Mouse (Mus musculus): ENCODE data around the gene Ch25h. TPM values are rescaled to one million over a fixed set of nuclear protein-coding genes. Genes with fewer than 3 reads are reported as not detected.
A peak's percentile ranks its signal among the peaks of the same experiment; 100 is the strongest.

The Ch25h gene
- polyA plus RNA-seq, 1 experiment from 2014 or later, result 0.07 TPM

DNA sequence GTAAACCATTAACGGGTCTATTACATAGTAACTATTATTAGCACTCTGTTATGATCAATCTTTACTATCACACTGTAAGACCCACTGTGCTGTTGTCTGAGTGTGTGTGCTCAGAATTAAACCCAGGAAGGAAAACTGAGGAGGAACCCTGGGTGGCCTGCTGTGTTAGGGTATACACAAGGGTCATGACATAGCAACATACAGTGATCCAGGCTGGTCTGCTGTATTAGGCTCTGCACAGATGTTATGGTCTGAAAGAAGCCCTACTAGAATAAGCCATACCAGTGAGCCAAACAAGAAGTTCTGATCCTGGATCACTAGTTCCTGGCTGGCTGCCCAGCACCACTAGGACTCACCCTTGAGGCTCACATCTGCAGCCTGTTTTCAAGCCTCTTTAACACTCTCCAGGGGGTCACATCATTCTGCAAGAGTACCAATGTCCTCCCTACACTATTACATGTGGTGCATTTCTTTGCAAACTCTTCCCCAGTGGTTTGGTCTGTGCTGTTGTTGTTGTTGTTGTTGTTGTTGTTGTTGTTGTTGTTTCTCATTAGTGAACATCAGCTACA, 13.4 kb downstream of the Ch25h start:
- no peak for ATAC-seq
- TF ChIP-seq EP300 (IDR thresholded peaks at IDR 0.05; ENCODE audit: low read depth) (no peak), CTCF (IDR thresholded peaks at IDR 0.05; ENCODE audit: low read depth) (no peak)
- H3K36me3 ChIP-seq (replicated peaks; ENCODE audit: insufficient read depth, low read length), result no peaks in the 10 kb centered on the region

DNA sequence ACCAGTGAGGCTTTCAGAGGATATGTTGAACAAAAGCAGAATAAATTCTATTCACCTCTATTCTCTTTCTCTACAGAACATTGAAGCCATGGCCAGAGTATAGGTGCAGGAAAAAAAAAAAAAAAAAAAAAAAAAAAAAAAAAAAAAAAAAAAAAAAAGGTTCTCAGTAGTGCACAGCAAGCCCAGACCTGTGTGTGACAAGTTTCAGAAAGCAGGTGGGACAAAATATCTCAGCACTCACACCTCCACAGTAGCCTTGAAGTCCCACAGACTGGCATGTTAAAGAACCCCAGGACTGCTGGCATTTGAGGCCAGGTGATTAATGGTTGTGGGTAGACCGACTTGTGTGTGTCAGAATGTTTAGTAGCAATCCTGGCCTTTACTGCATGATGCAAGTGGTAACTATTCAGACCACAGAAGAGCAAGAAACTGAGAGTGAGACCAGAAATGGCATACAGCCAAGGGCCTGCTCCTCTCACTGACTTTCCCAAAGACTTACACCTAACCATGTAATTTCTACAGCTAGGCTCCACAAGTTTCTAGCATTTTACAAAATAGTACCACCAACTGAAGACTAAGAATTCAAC, 24.1 kb downstream of the Ch25h start:
- no peak overlapping the region for H3K4me3 ChIP-seq (ENCODE audit: low read depth, low read length)
- WGBS (ENCODE audit: insufficient replicate concordance), result 53% methylated on average over 1 of the region's 1 CpGs

More for the DNA sequence above, 13.4 kb downstream of the Ch25h start:
- no peak overlapping the region for H3K9ac ChIP-seq (replicated peaks)
- no peak for DNase-seq
- H3K4me3 ChIP-seq (ENCODE audit: low read depth, low read length), result no peak overlapping the region
- no peaks in the 10 kb centered on the region for H3K9me3 ChIP-seq (ENCODE audit: low read length)
- WGBS (ENCODE audit: insufficient replicate concordance), result 89% methylated on average over 1 of the region's 1 CpGs
- H3K4me2 ChIP-seq (ENCODE audit: low read depth, low read length), result no peak overlapping the region
- H3K27ac ChIP-seq (ENCODE audit: low read depth), result no peak overlapping the region
- no peaks in the 10 kb centered on the region for H3K27me3 ChIP-seq (ENCODE audit: insufficient read depth, low read length)
- H3K4me1 ChIP-seq (ENCODE audit: insufficient read depth), result no peaks in the 10 kb centered on the region

DNA sequence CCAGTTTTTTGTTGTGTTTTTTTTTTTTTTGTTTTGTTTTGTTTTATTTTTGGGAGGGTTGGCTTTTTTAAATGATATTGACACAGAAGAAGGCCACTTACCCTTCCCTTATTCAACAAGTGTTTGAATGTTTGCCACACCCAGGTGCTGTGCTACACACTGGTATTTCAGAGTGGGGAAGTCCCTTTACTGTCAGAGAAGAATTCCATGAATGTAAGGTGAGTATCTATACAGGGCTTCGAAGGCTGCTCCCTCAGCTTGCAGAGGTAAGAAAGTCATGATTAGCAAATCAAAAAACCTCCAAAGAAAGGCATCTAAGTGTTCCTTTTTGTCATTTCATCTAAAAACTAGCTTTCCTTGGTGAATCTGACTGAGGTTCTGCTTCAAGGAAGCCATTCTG, 26.1 kb downstream of the Ch25h start:
- TF ChIP-seq CTCF (IDR thresholded peaks at IDR 0.05; ENCODE audit: low read depth), result no peak
- no peak for TF ChIP-seq EP300 (IDR thresholded peaks at IDR 0.05; ENCODE audit: low read depth)
- Histone ChIP-seq H3K27me3 (ENCODE audit: insufficient read depth, low read length) (no peaks in the 10 kb centered on the region), H3K36me3 (replicated peaks; ENCODE audit: insufficient read depth, low read length) (no peaks in the 10 kb centered on the region), H3K9me3 (ENCODE audit: low read length) (no peaks in the 10 kb centered on the region), H3K4me3 (ENCODE audit: low read depth, low read length) (no peak overlapping the region), H3K4me2 (ENCODE audit: low read depth, low read length) (no peak overlapping the region), H3K4me1 (ENCODE audit: insufficient read depth) (no peaks in the 10 kb centered on the region; the same call in 1 of the 2 replicates), H3K9ac (replicated peaks) (no peak overlapping the region), H3K27ac (ENCODE audit: low read depth) (no peak overlapping the region)
- 71% methylated on average over 1 of the region's 1 CpGs for WGBS (ENCODE audit: insufficient replicate concordance)
- DNase-seq (no peak), ATAC-seq (no peak)

More for the DNA sequence above, 24.1 kb downstream of the Ch25h start:
- no peak for TF ChIP-seq CTCF (IDR thresholded peaks at IDR 0.05; ENCODE audit: low read depth)
- no peak for TF ChIP-seq EP300 (IDR thresholded peaks at IDR 0.05; ENCODE audit: low read depth)
- Histone ChIP-seq H3K36me3 (replicated peaks; ENCODE audit: insufficient read depth, low read length) (no peaks in the 10 kb centered on the region), H3K27ac (ENCODE audit: low read depth) (no peak overlapping the region), H3K9me3 (ENCODE audit: low read length) (no peaks in the 10 kb centered on the region), H3K4me1 (ENCODE audit: insufficient read depth) (no peaks in the 10 kb centered on the region; the same call in 1 of the 2 replicates), H3K4me2 (ENCODE audit: low read depth, low read length) (no peak overlapping the region), H3K27me3 (ENCODE audit: insufficient read depth, low read length) (no peaks in the 10 kb centered on the region), H3K9ac (replicated peaks) (no peak overlapping the region)
- DNase-seq (no peak), ATAC-seq (no peak)

DNA sequence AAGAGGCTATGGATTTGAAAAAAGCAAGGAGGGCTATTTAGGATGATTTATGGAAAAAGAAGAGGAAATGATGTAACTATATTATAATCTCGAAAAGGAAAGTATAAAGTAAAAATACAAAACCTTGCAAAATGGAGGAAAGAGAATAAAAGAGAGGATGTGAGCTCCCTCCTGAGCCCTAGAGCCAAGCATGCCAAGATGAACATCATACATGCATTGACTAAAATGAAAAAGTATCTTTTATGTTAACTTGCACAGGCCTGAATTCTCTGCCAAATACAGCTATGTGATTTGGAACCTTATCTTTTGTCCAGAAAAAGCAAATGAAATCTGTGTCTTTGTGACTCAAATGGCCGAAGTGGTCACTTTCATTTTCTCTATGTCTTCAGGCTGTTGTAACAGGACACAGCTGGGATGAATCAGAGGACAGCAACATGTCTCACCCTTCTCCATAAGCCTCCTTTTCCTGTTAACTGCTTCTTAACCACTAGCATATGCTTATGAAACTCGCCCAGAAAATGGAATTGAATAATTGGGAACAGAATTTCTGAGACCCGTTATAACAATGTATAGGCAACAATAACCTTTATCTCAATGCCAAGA, 29.5 kb downstream of the Ch25h start:
- Histone ChIP-seq H3K9me3 (ENCODE audit: low read length) (no peaks in the 10 kb centered on the region), H3K36me3 (replicated peaks; ENCODE audit: insufficient read depth, low read length) (no peaks in the 10 kb centered on the region), H3K9ac (replicated peaks) (no peak overlapping the region), H3K4me2 (ENCODE audit: low read depth, low read length) (peak overlapping the region; percentile 38; the same call in 1 of the 2 replicates), H3K27me3 (ENCODE audit: insufficient read depth, low read length) (no peaks in the 10 kb centered on the region), H3K27ac (ENCODE audit: low read depth) (no peak overlapping the region), H3K4me1 (ENCODE audit: insufficient read depth) (peaks cover 4% of the 10 kb centered on the region; the same call in 1 of the 2 replicates), H3K4me3 (ENCODE audit: low read depth, low read length) (no peak overlapping the region)
- ATAC-seq, result no peak
- 48% methylated on average over 4 of the region's 4 CpGs for WGBS (ENCODE audit: insufficient replicate concordance)
- no peak for DNase-seq
- TF ChIP-seq CTCF (IDR thresholded peaks at IDR 0.05; ENCODE audit: low read depth) (no peak), EP300 (IDR thresholded peaks at IDR 0.05; ENCODE audit: low read depth) (no peak)

DNA sequence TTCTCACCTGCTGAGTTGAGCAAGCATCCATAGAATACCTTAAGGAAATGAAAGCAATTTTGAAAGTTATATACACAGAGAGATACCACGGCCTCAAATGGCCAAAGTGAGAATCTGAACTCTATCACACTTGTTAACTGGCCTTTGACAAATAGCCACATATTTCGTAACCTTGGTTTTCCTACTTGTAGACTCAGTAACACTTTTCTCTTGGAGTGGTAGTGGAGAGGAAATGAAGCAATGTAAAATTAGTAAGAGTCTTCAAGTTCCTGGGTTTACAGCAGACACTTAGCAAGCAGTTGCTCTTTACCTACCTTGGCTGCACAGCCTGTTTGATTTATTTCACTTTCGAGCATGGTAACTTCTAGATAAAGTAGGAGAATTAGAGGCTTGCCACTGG, 30.2 kb downstream of the Ch25h start:
- Histone ChIP-seq H3K9ac (replicated peaks) (no peak overlapping the region), H3K4me1 (ENCODE audit: insufficient read depth) (peaks cover 4% of the 10 kb centered on the region; the same call in 1 of the 2 replicates), H3K9me3 (ENCODE audit: low read length) (no peaks in the 10 kb centered on the region), H3K4me2 (ENCODE audit: low read depth, low read length) (peak overlapping the region; percentile 32; the same call in 1 of the 2 replicates), H3K27ac (ENCODE audit: low read depth) (no peak overlapping the region), H3K36me3 (replicated peaks; ENCODE audit: insufficient read depth, low read length) (no peaks in the 10 kb centered on the region), H3K4me3 (ENCODE audit: low read depth, low read length) (no peak overlapping the region), H3K27me3 (ENCODE audit: insufficient read depth, low read length) (no peaks in the 10 kb centered on the region)
- TF ChIP-seq CTCF (IDR thresholded peaks at IDR 0.05; ENCODE audit: low read depth) (no peak), EP300 (IDR thresholded peaks at IDR 0.05; ENCODE audit: low read depth) (no peak)
- no peak for ATAC-seq
- no peak for DNase-seq
- 42% methylated on average over 3 of the region's 3 CpGs for WGBS (ENCODE audit: insufficient replicate concordance)

DNA sequence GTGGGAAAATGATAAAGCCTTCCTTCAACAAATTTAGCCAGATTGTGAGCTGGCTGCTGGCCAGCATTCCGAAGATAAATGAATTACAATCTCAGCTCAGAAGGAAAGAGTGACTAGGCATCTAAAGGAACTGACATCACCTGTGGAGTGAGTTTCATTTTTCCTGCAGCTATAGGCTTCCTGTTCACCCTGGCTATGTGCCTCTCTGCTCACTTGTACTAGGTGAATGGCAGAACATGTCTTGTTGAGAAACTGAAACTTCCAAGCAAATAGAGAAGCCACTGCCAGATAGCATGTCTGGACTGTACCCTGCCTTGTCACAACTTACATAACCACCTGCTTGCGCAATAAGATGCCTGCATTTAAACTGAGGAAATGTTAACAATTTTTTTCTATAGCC, 33.0 kb downstream of the Ch25h start:
- H3K27ac ChIP-seq (ENCODE audit: low read depth), result no peak overlapping the region
- H3K4me1 ChIP-seq (ENCODE audit: insufficient read depth), result peaks cover 4% of the 10 kb centered on the region; the same call in 1 of the 2 replicates
- no peak overlapping the region for H3K4me2 ChIP-seq (ENCODE audit: low read depth, low read length)
- H3K27me3 ChIP-seq (ENCODE audit: insufficient read depth, low read length), result no peaks in the 10 kb centered on the region
- H3K9me3 ChIP-seq (ENCODE audit: low read length), result no peaks in the 10 kb centered on the region
- H3K9ac ChIP-seq (replicated peaks), result no peak overlapping the region
- H3K4me3 ChIP-seq (ENCODE audit: low read depth, low read length), result no peak overlapping the region
- ATAC-seq, result peak; percentile 57
- TF ChIP-seq EP300 (IDR thresholded peaks at IDR 0.05; ENCODE audit: low read depth), result no peak; the same call in 1 of the 2 replicates
- TF ChIP-seq CTCF (IDR thresholded peaks at IDR 0.05; ENCODE audit: low read depth), result no peak
- DNase-seq, result peak; percentile 43
- WGBS (ENCODE audit: insufficient replicate concordance), result 51% methylated on average over 2 of the region's 2 CpGs
- H3K36me3 ChIP-seq (replicated peaks; ENCODE audit: insufficient read depth, low read length), result no peaks in the 10 kb centered on the region

Measured in liver, postnatal 0 days (tissue).